Mouse (Mus musculus): ENCODE data around the gene Fahd1. TPM values are rescaled to one million over a fixed set of nuclear protein-coding genes. Genes with fewer than 3 reads are reported as not detected.

Fahd1 gene
- total and polyA plus RNA-seq, 2 experiments from 2014 or later = 60.1 to 86.4 TPM

- Histone ChIP-seq H3K27ac (ENCODE audit: low read depth) (no peak within 1 kb of the TSS), H3K4me3 (ENCODE audit: low read depth, low read length) (peak within 1 kb of the TSS; percentile 74), H3K36me3 (replicated peaks; ENCODE audit: control insufficient read depth, insufficient read depth, low read length) (no peaks in the 10 kb centered on the region), H3K9ac (replicated peaks; ENCODE audit: low read depth, low read length) (peak within 1 kb of the TSS; percentile 54), H3K4me2 (ENCODE audit: low read depth, low read length) (peak within 1 kb of the TSS; percentile 97), H3K4me1 (ENCODE audit: control insufficient read depth, insufficient read depth) (no peaks in the 10 kb centered on the region; the same call in 1 of the 2 replicates), H3K27me3 (ENCODE audit: control insufficient read depth, insufficient read depth, low read length) (peaks cover 22% of the 10 kb centered on the region), H3K9me3 (replicated peaks; ENCODE audit: control insufficient read depth, low read length) (no peaks in the 10 kb centered on the region)
- WGBS = under 1% methylated on average over 64 of the region's 71 CpGs
- DNase-seq (ENCODE audit: low spot score) (peak; percentile 24), ATAC-seq (ENCODE audit: insufficient read depth, low read depth) (peak; percentile 91)
- TF ChIP-seq CTCF (IDR thresholded peaks at IDR 0.05; ENCODE audit: low read depth) (no peak), EP300 (IDR thresholded peaks at IDR 0.05; ENCODE audit: low read depth) (no peak)
Observed at GRCm38 (mm10) chr17:24803952-24804951, 45.9 kb downstream of the Fahd1 start, which contains the start of gene Meiob. Gene Meiob, plus strand, starts transcription at chr17:24804289.

DNA sequence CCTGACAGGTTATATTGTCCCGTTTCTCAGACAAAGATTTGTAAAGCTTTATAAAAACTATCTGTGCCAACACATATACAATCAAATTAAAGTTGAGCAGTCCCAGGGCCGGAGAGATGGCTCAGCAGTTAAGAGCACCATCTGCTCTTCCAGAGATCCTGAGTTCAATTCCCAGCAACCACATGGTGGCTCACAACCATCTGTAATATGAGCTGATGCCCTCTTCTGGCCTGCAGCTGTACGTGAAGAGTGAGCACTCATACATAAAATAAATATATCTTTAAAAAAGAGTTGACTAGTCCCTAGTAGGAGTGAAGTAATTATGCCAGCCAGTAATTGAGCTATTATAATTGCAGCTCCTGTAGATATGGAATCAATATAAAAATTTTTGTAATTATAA, 49.6 kb downstream of the Fahd1 start:
- ATAC-seq (ENCODE audit: insufficient read depth, low read depth) (no peak), DNase-seq (ENCODE audit: low spot score) (no peak)
- Histone ChIP-seq H3K27me3 (ENCODE audit: control insufficient read depth, insufficient read depth, low read length) (peaks cover 13% of the 10 kb centered on the region), H3K9ac (replicated peaks; ENCODE audit: low read depth, low read length) (no peak overlapping the region), H3K27ac (ENCODE audit: low read depth) (no peak overlapping the region), H3K4me2 (ENCODE audit: low read depth, low read length) (no peak overlapping the region), H3K4me3 (ENCODE audit: low read depth, low read length) (no peak overlapping the region), H3K9me3 (replicated peaks; ENCODE audit: control insufficient read depth, low read length) (no peaks in the 10 kb centered on the region), H3K4me1 (ENCODE audit: control insufficient read depth, insufficient read depth) (no peaks in the 10 kb centered on the region; the same call in 1 of the 2 replicates), H3K36me3 (replicated peaks; ENCODE audit: control insufficient read depth, insufficient read depth, low read length) (no peaks in the 10 kb centered on the region)
- TF ChIP-seq CTCF (IDR thresholded peaks at IDR 0.05; ENCODE audit: low read depth) (no peak), EP300 (IDR thresholded peaks at IDR 0.05; ENCODE audit: low read depth) (no peak)
- 61% methylated on average over 3 of the region's 3 CpGs for WGBS

- H3K36me3 ChIP-seq (replicated peaks; ENCODE audit: control insufficient read depth, insufficient read depth, low read length) = no peaks in the 10 kb centered on the region
- 80% methylated on average over 4 of the region's 4 CpGs for WGBS
- ATAC-seq (ENCODE audit: insufficient read depth, low read depth) (no peak), DNase-seq (ENCODE audit: low spot score) (no peak)
- no peaks in the 10 kb centered on the region; the same call in 1 of the 2 replicates for H3K4me1 ChIP-seq (ENCODE audit: control insufficient read depth, insufficient read depth)
- no peaks in the 10 kb centered on the region for H3K9me3 ChIP-seq (replicated peaks; ENCODE audit: control insufficient read depth, low read length)
- no peak for TF ChIP-seq EP300 (IDR thresholded peaks at IDR 0.05; ENCODE audit: low read depth)
- TF ChIP-seq CTCF (IDR thresholded peaks at IDR 0.05; ENCODE audit: low read depth) = no peak
- H3K4me2 ChIP-seq (ENCODE audit: low read depth, low read length) = no peak overlapping the region
- no peak overlapping the region for H3K27ac ChIP-seq (ENCODE audit: low read depth)
- H3K27me3 ChIP-seq (ENCODE audit: control insufficient read depth, insufficient read depth, low read length) = peaks cover 5% of the 10 kb centered on the region
- no peak overlapping the region for H3K9ac ChIP-seq (replicated peaks; ENCODE audit: low read depth, low read length)
- H3K4me3 ChIP-seq (ENCODE audit: low read depth, low read length) = no peak overlapping the region
Observed at GRCm38 (mm10) chr17:24799476-24799875, 50.7 kb downstream of the Fahd1 start.

Other genes starting within 250 kb of the Fahd1 start
- gene Tsc2, start 217.7 kb downstream of the Fahd1 start, total RNA-seq (2014; rRNA removed; ENCODE audit: low replicate concordance) = 55.4 and 88.7 TPM in 2 replicates
- 29.2 and 34.4 TPM in 2 replicates for gene Tsc2, start 217.7 kb downstream of the Fahd1 start, polyA plus RNA-seq (2015; fragmentation: Nextera tagmentation; extraction: Ambion mirVana)
- gene Nthl1, start 217.7 kb downstream of the Fahd1 start, total RNA-seq (2014; rRNA removed; ENCODE audit: low replicate concordance) = 3.7 and 10.0 TPM in 2 replicates
- 5.7 and 7.3 TPM in 2 replicates for gene Nthl1, start 217.7 kb downstream of the Fahd1 start, polyA plus RNA-seq (2015; fragmentation: Nextera tagmentation; extraction: Ambion mirVana)
- gene Slc9a3r2, start 200.0 kb downstream of the Fahd1 start, total RNA-seq (2014; rRNA removed; ENCODE audit: low replicate concordance) = 87.9 and 118 TPM in 2 replicates
- 61.9 and 68.1 TPM in 2 replicates for gene Slc9a3r2, start 200.0 kb downstream of the Fahd1 start, polyA plus RNA-seq (2015; fragmentation: Nextera tagmentation; extraction: Ambion mirVana)
- gene Npw, start 191.9 kb downstream of the Fahd1 start, total RNA-seq (2014; rRNA removed; ENCODE audit: low replicate concordance) = not detected in 2 replicates
- gene Npw, start 191.9 kb downstream of the Fahd1 start, polyA plus RNA-seq (2015; fragmentation: Nextera tagmentation; extraction: Ambion mirVana) = not detected in 2 replicates
- 25.4 and 27.5 TPM in 2 replicates for gene Zfp598, start 180.7 kb downstream of the Fahd1 start, total RNA-seq (2014; rRNA removed; ENCODE audit: low replicate concordance)
- 7.8 TPM in 2 replicates for gene Zfp598, start 180.7 kb downstream of the Fahd1 start, polyA plus RNA-seq (2015; fragmentation: Nextera tagmentation; extraction: Ambion mirVana)
- not detected in 2 replicates for gene Syngr3, start 160.4 kb downstream of the Fahd1 start, total RNA-seq (2014; rRNA removed; ENCODE audit: low replicate concordance)
- gene Syngr3, start 160.4 kb downstream of the Fahd1 start, polyA plus RNA-seq (2015; fragmentation: Nextera tagmentation; extraction: Ambion mirVana) = 0.16 and 0.49 TPM in 2 replicates
- gene Gfer, start 154.2 kb downstream of the Fahd1 start, total RNA-seq (2014; rRNA removed; ENCODE audit: low replicate concordance) = 25.1 and 37.3 TPM in 2 replicates
- gene Gfer, start 154.2 kb downstream of the Fahd1 start, polyA plus RNA-seq (2015; fragmentation: Nextera tagmentation; extraction: Ambion mirVana) = 31.0 and 31.6 TPM in 2 replicates
- 0.50 and 2.2 TPM in 2 replicates for gene Noxo1, start 154.1 kb downstream of the Fahd1 start, total RNA-seq (2014; rRNA removed; ENCODE audit: low replicate concordance)
- 0.56 and 0.88 TPM in 2 replicates for gene Noxo1, start 154.1 kb downstream of the Fahd1 start, polyA plus RNA-seq (2015; fragmentation: Nextera tagmentation; extraction: Ambion mirVana)
- gene Tbl3, start 142.7 kb downstream of the Fahd1 start, total RNA-seq (2014; rRNA removed; ENCODE audit: low replicate concordance) = 33.9 and 42.2 TPM in 2 replicates
- gene Tbl3, start 142.7 kb downstream of the Fahd1 start, polyA plus RNA-seq (2015; fragmentation: Nextera tagmentation; extraction: Ambion mirVana) = 27.2 and 30.1 TPM in 2 replicates
- 6.5 TPM in 1 of 2 replicates, not detected in the other for gene Rnf151, start 132.3 kb downstream of the Fahd1 start, total RNA-seq (2014; rRNA removed; ENCODE audit: low replicate concordance)
- not detected in 2 replicates for gene Rnf151, start 132.3 kb downstream of the Fahd1 start, polyA plus RNA-seq (2015; fragmentation: Nextera tagmentation; extraction: Ambion mirVana)
- gene Rps2, start 132.2 kb downstream of the Fahd1 start, total RNA-seq (2014; rRNA removed; ENCODE audit: low replicate concordance) = 2,967 and 2,982 TPM in 2 replicates
- 722 and 767 TPM in 2 replicates for gene Rps2, start 132.2 kb downstream of the Fahd1 start, polyA plus RNA-seq (2015; fragmentation: Nextera tagmentation; extraction: Ambion mirVana)
- 434 and 667 TPM in 2 replicates for gene Ndufb10, start 125.9 kb downstream of the Fahd1 start, total RNA-seq (2014; rRNA removed; ENCODE audit: low replicate concordance)
- gene Ndufb10, start 125.9 kb downstream of the Fahd1 start, polyA plus RNA-seq (2015; fragmentation: Nextera tagmentation; extraction: Ambion mirVana) = 1,293 and 1,354 TPM in 2 replicates
- 0.54 and 2.1 TPM in 2 replicates for gene Rpl3l, start 122.5 kb downstream of the Fahd1 start, total RNA-seq (2014; rRNA removed; ENCODE audit: low replicate concordance)
- gene Rpl3l, start 122.5 kb downstream of the Fahd1 start, polyA plus RNA-seq (2015; fragmentation: Nextera tagmentation; extraction: Ambion mirVana) = 7.2 TPM in 2 replicates
- 28.5 and 41.1 TPM in 2 replicates for gene Msrb1, start 113.7 kb downstream of the Fahd1 start, total RNA-seq (2014; rRNA removed; ENCODE audit: low replicate concordance)
- gene Msrb1, start 113.7 kb downstream of the Fahd1 start, polyA plus RNA-seq (2015; fragmentation: Nextera tagmentation; extraction: Ambion mirVana) = 48.7 and 55.7 TPM in 2 replicates
- gene Hs3st6, start 97.4 kb downstream of the Fahd1 start, total RNA-seq (2014; rRNA removed; ENCODE audit: low replicate concordance) = 0.23 and 3.4 TPM in 2 replicates
- gene Hs3st6, start 97.4 kb downstream of the Fahd1 start, polyA plus RNA-seq (2015; fragmentation: Nextera tagmentation; extraction: Ambion mirVana) = 0.14 TPM in 2 replicates
- gene Meiob, start 46.1 kb downstream of the Fahd1 start, total RNA-seq (2014; rRNA removed; ENCODE audit: low replicate concordance) = not detected in 2 replicates
- 0.10 TPM in 1 of 2 replicates, not detected in the other for gene Meiob, start 46.1 kb downstream of the Fahd1 start, polyA plus RNA-seq (2015; fragmentation: Nextera tagmentation; extraction: Ambion mirVana)
- 79.2 and 129 TPM in 2 replicates for gene Hagh, start 10.2 kb downstream of the Fahd1 start, total RNA-seq (2014; rRNA removed; ENCODE audit: low replicate concordance)
- gene Hagh, start 10.2 kb downstream of the Fahd1 start, polyA plus RNA-seq (2015; fragmentation: Nextera tagmentation; extraction: Ambion mirVana) = 114 and 116 TPM in 2 replicates
- 1.7 TPM in 2 replicates for gene Igfals, start 15.6 kb upstream of the Fahd1 start, total RNA-seq (2014; rRNA removed; ENCODE audit: low replicate concordance)
- 0.44 and 0.53 TPM in 2 replicates for gene Igfals, start 15.6 kb upstream of the Fahd1 start, polyA plus RNA-seq (2015; fragmentation: Nextera tagmentation; extraction: Ambion mirVana)
- 36.6 and 44.9 TPM in 2 replicates for gene Nubp2, start 36.0 kb upstream of the Fahd1 start, total RNA-seq (2014; rRNA removed; ENCODE audit: low replicate concordance)
- gene Nubp2, start 36.0 kb upstream of the Fahd1 start, polyA plus RNA-seq (2015; fragmentation: Nextera tagmentation; extraction: Ambion mirVana) = 29.8 and 31.3 TPM in 2 replicates
- 53.2 and 74.6 TPM in 2 replicates for gene Spsb3, start 36.3 kb upstream of the Fahd1 start, total RNA-seq (2014; rRNA removed; ENCODE audit: low replicate concordance)
- gene Spsb3, start 36.3 kb upstream of the Fahd1 start, polyA plus RNA-seq (2015; fragmentation: Nextera tagmentation; extraction: Ambion mirVana) = 35.8 and 40.2 TPM in 2 replicates
- gene Eme2, start 44.7 kb upstream of the Fahd1 start, total RNA-seq (2014; rRNA removed; ENCODE audit: low replicate concordance) = 23.6 and 28.2 TPM in 2 replicates
- gene Eme2, start 44.7 kb upstream of the Fahd1 start, polyA plus RNA-seq (2015; fragmentation: Nextera tagmentation; extraction: Ambion mirVana) = 14.8 and 15.5 TPM in 2 replicates
- gene Mrps34, start 44.8 kb upstream of the Fahd1 start, total RNA-seq (2014; rRNA removed; ENCODE audit: low replicate concordance) = 64.0 and 76.7 TPM in 2 replicates
- 135 and 147 TPM in 2 replicates for gene Mrps34, start 44.8 kb upstream of the Fahd1 start, polyA plus RNA-seq (2015; fragmentation: Nextera tagmentation; extraction: Ambion mirVana)
- gene Nme3, start 46.1 kb upstream of the Fahd1 start, total RNA-seq (2014; rRNA removed; ENCODE audit: low replicate concordance) = 58.4 and 60.4 TPM in 2 replicates
- gene Nme3, start 46.1 kb upstream of the Fahd1 start, polyA plus RNA-seq (2015; fragmentation: Nextera tagmentation; extraction: Ambion mirVana) = 40.8 and 41.1 TPM in 2 replicates
- 57.8 and 65.1 TPM in 2 replicates for gene Mapk8ip3, start 86.6 kb upstream of the Fahd1 start, total RNA-seq (2014; rRNA removed; ENCODE audit: low replicate concordance)
- 13.1 and 13.3 TPM in 2 replicates for gene Mapk8ip3, start 86.6 kb upstream of the Fahd1 start, polyA plus RNA-seq (2015; fragmentation: Nextera tagmentation; extraction: Ambion mirVana)
- 22.4 and 46.5 TPM in 2 replicates for gene Jpt2, start 110.3 kb upstream of the Fahd1 start, total RNA-seq (2014; rRNA removed; ENCODE audit: low replicate concordance)
- 21.2 and 24.4 TPM in 2 replicates for gene Jpt2, start 110.3 kb upstream of the Fahd1 start, polyA plus RNA-seq (2015; fragmentation: Nextera tagmentation; extraction: Ambion mirVana)
- gene Cramp1l, start 165.4 kb upstream of the Fahd1 start, total RNA-seq (2014; rRNA removed; ENCODE audit: low replicate concordance) = 12.0 and 13.5 TPM in 2 replicates
- gene Cramp1l, start 165.4 kb upstream of the Fahd1 start, polyA plus RNA-seq (2015; fragmentation: Nextera tagmentation; extraction: Ambion mirVana) = 2.2 and 2.4 TPM in 2 replicates
- 11.7 and 13.4 TPM in 2 replicates for gene Ift140, start 165.7 kb upstream of the Fahd1 start, total RNA-seq (2014; rRNA removed; ENCODE audit: low replicate concordance)
- gene Ift140, start 165.7 kb upstream of the Fahd1 start, polyA plus RNA-seq (2015; fragmentation: Nextera tagmentation; extraction: Ambion mirVana) = 4.0 and 4.6 TPM in 2 replicates
- 53.8 and 56.4 TPM in 2 replicates for gene Tmem204, start 233.2 kb upstream of the Fahd1 start, total RNA-seq (2014; rRNA removed; ENCODE audit: low replicate concordance)
- 27.2 and 27.9 TPM in 2 replicates for gene Tmem204, start 233.2 kb upstream of the Fahd1 start, polyA plus RNA-seq (2015; fragmentation: Nextera tagmentation; extraction: Ambion mirVana)